Mouse (Mus musculus): ENCODE data around the gene Sertad2. TPM values are rescaled to one million over a fixed set of nuclear protein-coding genes. Genes with fewer than 3 reads are reported as not detected.

Gene Sertad2
- polyA plus RNA-seq, 1 experiment: 11.5 TPM

DNA sequence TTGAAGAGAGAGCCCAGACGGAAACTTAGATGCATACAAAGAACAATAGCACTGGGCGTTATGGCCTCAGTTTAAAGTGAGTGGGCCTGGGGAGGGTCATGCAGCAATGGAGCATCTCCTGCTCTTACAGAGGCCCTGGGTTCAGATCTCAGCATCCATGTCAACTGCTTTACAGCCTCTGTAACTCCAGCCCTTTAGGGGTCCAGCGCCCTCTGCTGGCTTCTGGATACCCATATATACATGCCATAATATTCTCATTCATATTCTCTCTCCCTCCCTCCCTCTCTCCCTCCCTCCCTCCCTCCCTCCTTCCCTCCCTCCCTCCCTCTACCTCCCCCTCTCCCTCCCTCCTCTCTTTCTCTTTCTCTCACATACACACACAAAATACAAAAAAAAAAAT, 49.0 kb downstream of the Sertad2 start:
- no peak for TF ChIP-seq FLI1 (IDR thresholded peaks at IDR 0.05; ENCODE audit: low read length)
- no peak for TF ChIP-seq GATA1 (IDR thresholded peaks at IDR 0.05; ENCODE audit: borderline replicate concordance, low read length)
- Histone ChIP-seq H3K4me1 (peaks cover 29% of the 10 kb centered on the region), H3K27me3 (replicated peaks) (no peaks in the 10 kb centered on the region)

DNA sequence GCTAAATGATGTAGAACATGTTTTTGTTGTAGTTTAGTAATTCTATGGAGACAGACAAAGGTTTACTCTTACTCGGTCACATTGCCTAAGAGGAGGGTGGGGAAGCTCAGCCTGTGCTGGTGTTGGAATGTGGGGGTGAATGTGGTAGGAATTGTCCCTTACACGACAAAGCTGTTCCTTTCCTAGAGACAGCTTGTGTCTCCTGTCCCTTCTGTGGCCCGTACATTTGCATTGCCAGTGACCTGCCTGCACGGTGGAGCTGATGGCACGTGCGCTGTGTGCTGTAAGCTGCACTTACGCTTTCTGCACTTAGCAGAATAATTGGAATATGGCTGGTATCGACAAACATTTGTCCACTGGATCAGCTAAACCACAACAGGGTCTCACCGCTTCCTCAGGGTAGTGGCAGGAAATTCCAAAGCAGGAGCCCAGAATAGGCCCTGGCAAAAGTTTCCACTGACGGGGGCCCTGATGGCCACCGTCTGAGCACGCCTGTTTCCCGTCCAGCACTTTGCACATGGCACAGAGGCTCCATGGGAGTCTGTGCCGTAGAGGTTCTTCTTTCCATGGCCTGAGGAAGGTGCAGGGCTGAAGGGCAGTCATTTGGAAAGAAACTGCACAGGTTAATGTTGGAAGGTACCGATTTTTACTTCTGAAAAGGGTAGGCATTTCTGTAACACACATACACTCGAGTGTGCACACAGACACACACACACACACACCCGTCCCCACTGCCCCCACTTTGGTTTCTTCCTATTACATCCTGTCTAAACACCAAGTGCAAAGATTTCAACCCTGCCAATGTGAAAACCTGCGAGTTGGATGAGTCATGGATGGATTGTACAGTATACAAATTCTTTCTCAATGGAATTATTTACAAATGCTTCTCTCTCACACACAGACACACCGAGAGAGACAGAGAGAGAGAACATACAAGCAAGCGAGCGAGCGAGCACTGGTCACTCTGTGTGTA, 51.5 kb downstream of the Sertad2 start:
- H3K36me3 ChIP-seq (replicated peaks; ENCODE audit: low read length): peaks cover 2% of the 10 kb centered on the region

More for the DNA sequence above, 49.0 kb downstream of the Sertad2 start:
- Histone ChIP-seq H3K36me3 (replicated peaks; ENCODE audit: low read length) (peaks cover 2% of the 10 kb centered on the region), H3K4me3 (replicated peaks) (no peak overlapping the region), H3K9me3 (peaks cover 2% of the 10 kb centered on the region; the same call in 1 of the 2 replicates)

DNA sequence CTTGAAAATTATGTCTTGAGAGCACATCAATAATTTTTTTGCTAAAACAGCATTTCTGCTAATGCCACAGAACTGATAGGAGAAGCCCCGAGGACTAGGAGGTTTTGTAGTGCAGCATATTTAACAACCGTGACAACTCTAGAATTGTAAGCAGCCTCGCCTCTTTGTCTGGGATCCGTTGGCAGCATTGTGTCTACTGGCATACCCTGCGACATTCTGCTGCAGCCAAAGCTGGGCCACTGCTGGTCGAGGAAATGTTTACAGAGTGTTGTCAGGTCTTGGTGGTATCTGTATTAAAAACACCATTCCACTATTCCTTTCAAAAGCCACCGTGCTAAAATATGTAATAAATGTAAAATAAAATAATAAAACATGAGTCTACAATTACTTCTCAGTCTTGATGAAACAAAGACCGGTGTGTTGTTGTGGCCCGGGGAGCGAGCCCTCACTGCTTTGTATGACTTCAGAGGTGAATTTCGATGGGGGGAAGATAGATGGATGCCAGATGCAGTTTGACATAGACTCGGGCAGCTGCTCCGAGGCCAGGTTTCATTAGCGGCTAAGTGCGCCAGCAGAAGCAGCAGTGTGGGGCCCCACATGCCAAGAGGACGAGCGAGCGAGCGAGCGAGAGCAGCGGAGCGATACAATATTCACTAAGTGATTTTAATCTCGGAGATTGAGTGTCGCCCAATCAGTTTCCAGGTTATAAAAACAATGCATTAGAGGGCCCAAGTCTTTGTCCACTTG, 60.2 kb downstream of the Sertad2 start:
- Histone ChIP-seq H3K4me1 (peaks cover 36% of the 10 kb centered on the region), H3K4me3 (replicated peaks) (no peak overlapping the region), H3K36me3 (replicated peaks; ENCODE audit: low read length) (no peaks in the 10 kb centered on the region), H3K9me3 (no peaks in the 10 kb centered on the region), H3K27me3 (replicated peaks) (no peaks in the 10 kb centered on the region)
- TF ChIP-seq FLI1 (IDR thresholded peaks at IDR 0.05; ENCODE audit: low read length) (no peak), GATA1 (IDR thresholded peaks at IDR 0.05; ENCODE audit: borderline replicate concordance, low read length) (no peak)

More for the DNA sequence above, 51.5 kb downstream of the Sertad2 start:
- Histone ChIP-seq H3K4me3 (replicated peaks) (peak overlapping the region; percentile 3), H3K27me3 (replicated peaks) (no peaks in the 10 kb centered on the region), H3K4me1 (peaks cover 14% of the 10 kb centered on the region), H3K9me3 (peaks cover 2% of the 10 kb centered on the region; the same call in 1 of the 2 replicates)
- TF ChIP-seq FLI1 (IDR thresholded peaks at IDR 0.05; ENCODE audit: low read length) (no peak), GATA1 (IDR thresholded peaks at IDR 0.05; ENCODE audit: borderline replicate concordance, low read length) (no peak)

DNA sequence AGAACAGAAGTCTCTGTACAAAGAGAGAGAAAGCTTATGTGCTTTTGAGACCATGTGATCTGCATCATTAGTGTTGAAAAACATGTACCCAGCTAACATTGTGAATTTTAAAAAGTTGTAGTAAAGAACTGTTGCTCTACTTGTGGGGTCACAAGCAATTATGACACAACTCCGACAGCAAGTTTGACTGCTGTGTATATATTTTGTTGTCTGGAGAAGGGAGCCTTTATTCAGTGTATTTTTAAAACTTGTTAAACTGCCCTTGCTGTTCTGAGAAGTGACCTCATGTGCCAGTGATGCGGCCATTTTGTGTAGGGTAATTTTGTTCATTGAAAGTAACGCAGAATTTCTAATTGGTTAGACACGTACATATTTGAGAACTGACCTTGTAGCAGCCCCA, 61.1 kb downstream of the Sertad2 start:
- TF ChIP-seq FLI1 (IDR thresholded peaks at IDR 0.05; ENCODE audit: low read length): no peak
- TF ChIP-seq GATA1 (IDR thresholded peaks at IDR 0.05; ENCODE audit: borderline replicate concordance, low read length): no peak
- no peaks in the 10 kb centered on the region for H3K9me3 ChIP-seq
- no peaks in the 10 kb centered on the region for H3K36me3 ChIP-seq (replicated peaks; ENCODE audit: low read length)

DNA sequence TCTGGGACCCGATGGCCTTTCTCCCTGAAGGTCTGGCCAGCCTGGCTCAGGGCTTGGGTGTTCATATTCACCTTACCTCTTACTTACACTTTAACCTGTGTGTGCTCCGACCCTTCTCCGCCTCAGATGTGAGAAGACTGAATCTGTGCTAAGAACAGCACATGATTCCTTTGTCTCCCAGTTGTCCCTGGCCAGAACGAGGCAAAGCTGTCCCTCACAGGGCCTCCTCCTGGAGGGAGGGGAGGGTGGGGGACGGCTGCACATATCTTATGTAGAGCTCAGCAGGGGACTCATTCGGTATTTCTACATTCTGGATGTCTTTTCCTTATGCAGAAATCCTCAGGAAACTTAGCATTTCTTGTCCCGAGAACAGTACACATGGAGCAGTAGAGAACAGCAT, 62.6 kb downstream of the Sertad2 start:
- no peak for TF ChIP-seq GATA1 (IDR thresholded peaks at IDR 0.05; ENCODE audit: borderline replicate concordance, low read length)
- no peak for TF ChIP-seq FLI1 (IDR thresholded peaks at IDR 0.05; ENCODE audit: low read length)
- H3K4me1 ChIP-seq: peaks cover 55% of the 10 kb centered on the region
- H3K27me3 ChIP-seq (replicated peaks): no peaks in the 10 kb centered on the region
- no peaks in the 10 kb centered on the region for H3K9me3 ChIP-seq
- H3K4me3 ChIP-seq (replicated peaks): no peak overlapping the region
- H3K36me3 ChIP-seq (replicated peaks; ENCODE audit: low read length): no peaks in the 10 kb centered on the region

More for the DNA sequence above, 61.1 kb downstream of the Sertad2 start:
- Histone ChIP-seq H3K4me1 (peaks cover 43% of the 10 kb centered on the region), H3K27me3 (replicated peaks) (no peaks in the 10 kb centered on the region), H3K4me3 (replicated peaks) (no peak overlapping the region)

DNA sequence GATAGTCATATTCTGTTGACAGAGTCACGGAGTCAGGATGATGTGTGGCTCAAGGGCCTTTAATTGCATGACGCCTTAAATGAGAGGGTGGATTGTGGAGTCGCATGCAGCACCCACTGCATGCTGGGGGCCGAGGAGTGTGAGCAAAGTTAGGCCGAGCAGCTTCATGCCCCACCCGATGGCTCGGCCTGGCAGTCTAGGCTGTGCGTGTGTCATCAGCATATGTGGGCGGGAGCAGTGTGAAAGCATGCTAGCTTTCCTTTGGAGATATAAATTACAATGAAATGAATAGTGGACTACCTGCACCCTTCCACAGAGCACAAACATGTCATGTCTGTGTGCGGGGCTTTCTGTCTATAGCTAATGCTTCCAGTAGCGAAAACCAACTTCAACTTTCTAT, 65.4 kb downstream of the Sertad2 start:
- no peaks in the 10 kb centered on the region for H3K27me3 ChIP-seq (replicated peaks)
- no peaks in the 10 kb centered on the region for H3K36me3 ChIP-seq (replicated peaks; ENCODE audit: low read length)
- H3K4me3 ChIP-seq (replicated peaks): no peak overlapping the region
- H3K9me3 ChIP-seq: no peaks in the 10 kb centered on the region
- H3K4me1 ChIP-seq: peaks cover 59% of the 10 kb centered on the region
- TF ChIP-seq FLI1 (IDR thresholded peaks at IDR 0.05; ENCODE audit: low read length) (no peak), GATA1 (IDR thresholded peaks at IDR 0.05; ENCODE audit: borderline replicate concordance, low read length) (no peak)

DNA sequence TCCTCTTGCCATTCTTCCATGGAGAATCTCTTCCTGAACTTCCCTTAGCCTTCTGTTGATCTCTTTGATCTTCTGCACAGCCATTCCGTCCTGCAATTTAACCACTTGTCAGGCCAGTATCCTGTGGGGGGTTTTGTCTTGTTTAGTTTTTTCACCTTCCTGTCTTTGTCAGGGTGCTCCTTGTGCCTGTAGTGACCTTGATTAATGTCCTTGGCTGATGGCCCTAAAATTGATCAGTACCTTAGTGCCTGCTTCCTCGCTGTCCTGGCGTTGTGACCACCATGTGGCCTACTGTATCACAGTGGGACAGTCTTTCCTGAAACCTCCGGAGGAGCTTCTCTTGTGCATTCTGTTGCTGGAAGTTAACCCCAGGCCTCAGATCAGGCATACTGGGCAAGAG, 70.2 kb downstream of the Sertad2 start:
- no peak for TF ChIP-seq GATA1 (IDR thresholded peaks at IDR 0.05; ENCODE audit: borderline replicate concordance, low read length)
- TF ChIP-seq FLI1 (IDR thresholded peaks at IDR 0.05; ENCODE audit: low read length): no peak
- Histone ChIP-seq H3K27me3 (replicated peaks) (no peaks in the 10 kb centered on the region), H3K4me3 (replicated peaks) (no peak overlapping the region), H3K36me3 (replicated peaks; ENCODE audit: low read length) (no peaks in the 10 kb centered on the region), H3K9me3 (no peaks in the 10 kb centered on the region), H3K4me1 (peaks cover 73% of the 10 kb centered on the region)

DNA sequence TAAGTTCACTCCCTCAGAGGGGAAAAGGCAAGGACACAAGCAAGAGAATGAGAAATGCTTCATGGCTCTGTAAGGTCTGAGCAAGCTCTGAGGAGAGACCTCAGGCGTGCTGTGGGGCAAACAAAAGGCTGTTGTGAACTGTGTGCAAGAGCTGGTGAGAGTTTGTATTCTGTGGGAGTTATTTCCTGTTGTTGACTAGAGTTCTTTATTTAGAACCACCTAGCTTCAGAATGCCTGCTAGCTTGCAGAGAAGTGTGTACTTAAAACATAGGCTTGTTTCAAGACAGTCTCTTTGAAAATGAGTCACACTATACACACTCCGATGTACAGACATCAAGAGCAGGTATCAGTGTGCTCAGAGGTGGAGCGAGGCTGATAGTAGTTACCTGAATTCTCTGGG, 73.0 kb downstream of the Sertad2 start:
- TF ChIP-seq FLI1 (IDR thresholded peaks at IDR 0.05; ENCODE audit: low read length) (no peak), GATA1 (IDR thresholded peaks at IDR 0.05; ENCODE audit: borderline replicate concordance, low read length) (no peak)

DNA sequence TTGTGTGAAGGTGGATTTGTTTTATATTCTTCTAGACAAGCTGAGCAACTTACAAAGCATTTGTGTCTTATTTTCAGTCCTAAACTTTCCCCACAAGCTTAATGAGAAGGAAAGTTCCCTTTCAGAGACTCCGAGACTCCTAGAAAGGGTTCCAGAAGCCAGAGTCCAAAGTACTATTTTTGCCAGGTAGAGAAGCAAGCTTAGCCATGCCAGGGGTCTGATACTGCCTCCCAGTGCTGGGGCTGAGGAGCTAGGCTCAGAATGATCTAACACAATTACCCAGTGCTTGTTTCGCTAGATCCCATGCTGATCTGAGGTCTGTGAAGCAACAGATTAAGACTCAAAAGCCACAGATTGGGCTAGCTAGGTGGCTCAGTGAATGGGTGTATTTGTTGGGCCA, 84.1 kb downstream of the Sertad2 start:
- H3K27me3 ChIP-seq (replicated peaks): no peaks in the 10 kb centered on the region
- TF ChIP-seq GATA1 (IDR thresholded peaks at IDR 0.05; ENCODE audit: borderline replicate concordance, low read length) (no peak), FLI1 (IDR thresholded peaks at IDR 0.05; ENCODE audit: low read length) (no peak)
- H3K4me1 ChIP-seq: peaks cover 34% of the 10 kb centered on the region
- no peaks in the 10 kb centered on the region for H3K36me3 ChIP-seq (replicated peaks; ENCODE audit: low read length)
- H3K4me3 ChIP-seq (replicated peaks): no peak overlapping the region
- H3K9me3 ChIP-seq: no peaks in the 10 kb centered on the region

More for the DNA sequence above, 73.0 kb downstream of the Sertad2 start:
- Histone ChIP-seq H3K4me1 (peaks cover 65% of the 10 kb centered on the region), H3K4me3 (replicated peaks) (no peak overlapping the region), H3K9me3 (no peaks in the 10 kb centered on the region), H3K36me3 (replicated peaks; ENCODE audit: low read length) (no peaks in the 10 kb centered on the region), H3K27me3 (replicated peaks) (no peaks in the 10 kb centered on the region)

Measured in megakaryocyte, embryonic 14.5 days (primary cell).